Mouse (Mus musculus) kidney, adult 2 months (tissue): ENCODE data around the gene Hes6.

Experiments
- CTCF ChIP-seq: fragments of 200-500 bp; conservative IDR thresholded peaks from 2 replicates; pipeline ENCODE4 v1.5.1; 2011; ENCODE audit warnings: low read depth, mild to moderate bottlenecking, control low read depth, low read length, moderate library complexity, mixed read lengths; ENCODE audit not compliant: insufficient read depth, insufficient read length
- POLR2A ChIP-seq: fragments of 200-500 bp; IDR thresholded peaks from one replicate; pipeline ENCODE4 v1.6.1; 2011; ENCODE audit warnings: low read depth, low read length, control low read depth

DNA sequence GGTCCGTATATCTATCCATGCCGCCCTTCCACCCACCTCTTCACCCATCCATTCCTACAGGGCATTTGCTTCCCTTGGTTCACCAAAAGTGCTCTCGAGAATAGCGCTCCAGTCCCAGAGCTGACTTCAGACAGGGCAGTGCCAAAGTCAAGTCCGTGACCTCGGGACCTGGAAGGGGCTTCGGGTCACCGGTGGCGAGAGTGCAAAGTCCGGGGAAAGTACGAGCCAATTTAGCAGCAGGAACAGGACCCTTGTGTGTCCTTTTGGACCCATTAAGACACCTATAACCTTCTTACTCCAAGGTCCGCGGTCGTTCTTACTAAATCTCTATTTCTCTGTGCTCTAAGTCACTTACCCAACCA, 321 bp downstream of the Hes6 start:
- TF ChIP-seq CTCF (no peak), POLR2A (no peak)
